Mouse (Mus musculus) G1E (cell line): ENCODE data around the gene Podxl2. TPM values are rescaled to one million over a fixed set of nuclear protein-coding genes. Genes with fewer than 3 reads are reported as not detected.

Experiments
- ATAC-seq: 2 replicates; pipeline ENCODE4 v1.8.0; 2016; ENCODE audit warnings: mild to moderate bottlenecking; ENCODE audit not compliant: insufficient number of reproducible peaks, poor library complexity, low FRiP score, severe bottlenecking; ENCODE audit errors: extremely low read depth
- DNase-seq: peaks from one replicate; pipeline ENCODE4 v3.0.0; 2012; ENCODE audit warnings: low spot score
- H3K27me3 ChIP-seq: 2 replicates; pipeline ENCODE4 v1.6.1; 2012; ENCODE audit warnings: mild to moderate bottlenecking, low read length, inconsistent platforms; ENCODE audit not compliant: insufficient read depth
- H3K36me3 ChIP-seq: replicated peaks from 2 replicates; pipeline ENCODE3; 2012; ENCODE audit warnings: mild to moderate bottlenecking, inconsistent platforms
- H3K4me1 ChIP-seq: 2 replicates; pipeline ENCODE4 v1.6.1; 2012; ENCODE audit warnings: low read depth, low read length, inconsistent platforms, mixed read lengths; ENCODE audit not compliant: insufficient read depth
- H3K4me3 ChIP-seq: 2 replicates; pipeline ENCODE4 v1.5.1; 2012; ENCODE audit warnings: low read depth, mild to moderate bottlenecking, inconsistent platforms, low read length, moderate library complexity, mixed read lengths
- H3K9me3 ChIP-seq: replicated peaks from 2 replicates; pipeline ENCODE4 v1.6.1; 2012; ENCODE audit warnings: inconsistent platforms
- CTCF ChIP-seq: IDR thresholded peaks from 2 replicates; pipeline ENCODE4 v1.5.1; 2012; ENCODE audit warnings: low read depth, low read length, inconsistent platforms, mixed read lengths
- GATA1 ChIP-seq: IDR thresholded peaks from 2 replicates; pipeline ENCODE4 v1.6.1; 2012; ENCODE audit warnings: borderline replicate concordance, low read length, inconsistent platforms, mixed read lengths
- GATA2 ChIP-seq: IDR thresholded peaks from 2 replicates; pipeline ENCODE4 v1.6.1; 2012; ENCODE audit warnings: low read depth, low read length, inconsistent platforms, borderline replicate concordance
- POLR2AphosphoS5 ChIP-seq: IDR thresholded peaks from 2 replicates; pipeline ENCODE4 v1.6.1; 2012; ENCODE audit warnings: low read depth, low read length, inconsistent platforms; ENCODE audit not compliant: insufficient replicate concordance
- TAL1 ChIP-seq: conservative IDR thresholded peaks from 2 replicates; pipeline ENCODE4 v1.6.1; 2012; ENCODE audit warnings: low read depth, low read length, inconsistent platforms, mixed read lengths
- polyA plus RNA-seq: library from polyadenylated mRNA; stranded (reverse); fragments of >175 nt; gene quantifications from 2 replicates; pipeline ENCODE4 v1.2.3, GENCODE M21; 2012
- total RNA-seq, 2 experiments: library from RNA; stranded (forward) in 1 of 2; stranded (reverse) in 1 of 2; fragments of 200-1000 nt in 1 of 2; fragments of >200 nt in 1 of 2; fragmentation: Nextera tagmentation in 1 of 2; gene quantifications; 2 replicates each; pipeline ENCODE4 v1.2.3; 2014 to 2017

The Podxl2 gene
- not detected in 2 replicates for total RNA-seq (2014; fragmentation: Nextera tagmentation)
- 0.27 TPM in 1 of 2 replicates, not detected in the other for total RNA-seq (2017)
- 0.19 TPM in 1 of 2 replicates, not detected in the other for polyA plus RNA-seq

GRCm38 (mm10) chr6:88874868-88875508 is at the start of gene Podxl2:
TSS of gene Podxl2 (minus strand) at chr6:88875044.
- H3K36me3 ChIP-seq, result peaks cover 11% of the 10 kb centered on the region
- H3K9me3 ChIP-seq, result peaks cover 11% of the 10 kb centered on the region
- peaks cover 42% of the 10 kb centered on the region for H3K27me3 ChIP-seq
- H3K4me3 ChIP-seq, result no peak within 1 kb of the TSS
- no peak for ATAC-seq
- H3K4me1 ChIP-seq, result no peaks in the 10 kb centered on the region
- no peak for TF ChIP-seq TAL1
- TF ChIP-seq CTCF, result no peak
- DNase-seq, result no peak

GRCm38 (mm10) chr6:88918802-88919201 is 44.0 kb upstream of the Podxl2 start:
- H3K27me3 ChIP-seq, result peaks cover 13% of the 10 kb centered on the region
- H3K36me3 ChIP-seq, result no peaks in the 10 kb centered on the region
- H3K4me1 ChIP-seq, result peaks cover 35% of the 10 kb centered on the region
- H3K9me3 ChIP-seq, result no peaks in the 10 kb centered on the region
- DNase-seq (no peak), ATAC-seq (no peak)
- no peak overlapping the region for H3K4me3 ChIP-seq
- no peak for TF ChIP-seq TAL1
- no peak for TF ChIP-seq GATA1
- TF ChIP-seq GATA2, result no peak
- no peak for TF ChIP-seq POLR2AphosphoS5
- no peak for TF ChIP-seq CTCF

GRCm38 (mm10) chr6:88916153-88916552 is 41.3 kb upstream of the Podxl2 start:
- no peaks in the 10 kb centered on the region for H3K9me3 ChIP-seq

GRCm38 (mm10) chr6:88915510-88915909 is 40.7 kb upstream of the Podxl2 start:
- no peak for TF ChIP-seq CTCF
- peak; percentile 98 for TF ChIP-seq TAL1
- TF ChIP-seq GATA2, result no peak
- no peaks in the 10 kb centered on the region for H3K9me3 ChIP-seq
- ATAC-seq (peak; percentile 84), DNase-seq (peak; percentile 83)
- H3K36me3 ChIP-seq, result peaks cover 30% of the 10 kb centered on the region
- peaks cover 2% of the 10 kb centered on the region for H3K27me3 ChIP-seq
- peak overlapping the region; percentile 37; the same call in 1 of the 2 replicates for H3K4me3 ChIP-seq
- peaks cover 53% of the 10 kb centered on the region for H3K4me1 ChIP-seq

More at GRCm38 (mm10) chr6:88916153-88916552, 41.3 kb upstream of the Podxl2 start:
- H3K4me1 ChIP-seq, result peaks cover 51% of the 10 kb centered on the region
- no peak for TF ChIP-seq TAL1
- no peak for TF ChIP-seq GATA1
- peak; percentile 60; the same call in 1 of the 2 replicates for TF ChIP-seq CTCF
- H3K27me3 ChIP-seq, result peaks cover 7% of the 10 kb centered on the region
- H3K36me3 ChIP-seq, result peaks cover 23% of the 10 kb centered on the region
- DNase-seq, result peak; percentile 79
- no peak for ATAC-seq
- no peak overlapping the region; the same call in 1 of the 2 replicates for H3K4me3 ChIP-seq

- peaks cover 2% of the 10 kb centered on the region for H3K27me3 ChIP-seq
- peaks cover 37% of the 10 kb centered on the region for H3K36me3 ChIP-seq
- DNase-seq (no peak), ATAC-seq (no peak)
- peaks cover 46% of the 10 kb centered on the region for H3K4me1 ChIP-seq
- H3K9me3 ChIP-seq, result no peaks in the 10 kb centered on the region
- TF ChIP-seq POLR2AphosphoS5 (no peak), GATA2 (no peak), TAL1 (no peak), CTCF (no peak), GATA1 (no peak)
- H3K4me3 ChIP-seq, result no peak overlapping the region; the same call in 1 of the 2 replicates
Observed at GRCm38 (mm10) chr6:88914799-88915198, 40.0 kb upstream of the Podxl2 start.

- ATAC-seq, result no peak
- no peak for TF ChIP-seq GATA1
- no peak for TF ChIP-seq TAL1
- TF ChIP-seq POLR2AphosphoS5, result no peak
- TF ChIP-seq CTCF, result no peak
- TF ChIP-seq GATA2, result no peak
Observed at GRCm38 (mm10) chr6:88913440-88913839, 38.6 kb upstream of the Podxl2 start.

More at GRCm38 (mm10) chr6:88913440-88913839, 38.6 kb upstream of the Podxl2 start:
- Histone ChIP-seq H3K4me3 (no peak overlapping the region), H3K4me1 (peaks cover 51% of the 10 kb centered on the region), H3K9me3 (no peaks in the 10 kb centered on the region), H3K27me3 (no peaks in the 10 kb centered on the region), H3K36me3 (peaks cover 50% of the 10 kb centered on the region)
- DNase-seq, result no peak
